7 mouse cellular contexts compared by ENCODE assay signal in the genomic region with DNA sequence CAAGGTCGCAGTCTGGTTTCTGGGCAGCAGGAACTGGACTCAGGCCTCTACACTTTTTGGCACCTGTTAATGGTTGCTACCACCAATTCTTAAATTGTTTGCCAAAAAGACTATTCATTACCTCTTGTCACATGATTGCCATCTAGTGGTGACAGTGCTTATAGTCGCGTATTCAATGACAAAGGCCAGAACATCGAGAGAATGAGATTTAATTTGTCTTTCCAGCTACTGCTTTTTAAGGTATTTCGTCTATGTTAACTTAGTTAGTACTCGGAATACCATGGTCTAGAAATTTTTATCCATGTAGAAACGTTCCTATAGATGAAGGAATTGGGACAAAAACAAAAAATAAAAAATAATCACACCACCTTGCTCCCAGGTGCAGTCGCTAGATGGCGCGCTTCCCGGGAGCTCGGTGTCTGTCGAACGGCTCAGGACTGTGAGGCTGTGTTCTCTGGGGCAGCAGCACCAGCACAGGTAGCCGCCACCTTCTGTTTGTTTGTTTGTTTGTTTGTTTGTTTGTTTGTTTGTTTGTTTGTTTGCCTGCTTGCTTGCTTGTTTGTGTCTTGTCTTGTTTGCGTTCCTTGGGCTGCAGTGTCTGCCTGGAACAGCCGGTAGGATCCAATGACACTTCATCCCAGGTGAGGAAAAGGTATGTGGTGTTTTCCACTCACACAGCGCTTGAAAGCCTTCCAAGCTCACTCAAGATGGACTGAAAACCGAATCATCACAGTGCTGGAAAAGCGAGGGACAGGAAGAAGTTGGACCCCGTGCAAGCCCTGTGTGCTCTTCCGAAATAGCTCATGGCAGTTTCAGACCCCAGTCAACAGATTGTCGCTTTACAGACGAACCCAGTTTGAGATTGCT.
A peak's percentile ranks its signal among the peaks of the same experiment; 100 is the strongest.
DNase-seq lines count a peak whose midpoint lies in the region; ATAC-seq lines count a peak whose summit lies in the region.

No protein-coding gene starts in this region.

- peak; percentile 83 for ATAC-seq in inflammation-experienced regulatory T-cells, adult 6 months
- ATAC-seq in megakaryocyte, adult 5-6 weeks (ENCODE audit: poor library complexity, severe bottlenecking): peak; percentile 85

- DNase-seq in adrenal gland, adult (ENCODE audit: inconsistent age in 2 of 2, low spot score in 1 of 2): peak; percentile 25 to 86
- DNase-seq in cerebellum, postnatal 4 days (ENCODE audit: low spot score in 2 of 2): peak; percentile 54 to 77
- peak; percentile 34 to 83 for DNase-seq in frontal cortex, postnatal 36 days (ENCODE audit: low spot score in 2 of 2)
- peak; percentile 41 to 55 for DNase-seq in left cerebral cortex, adult 8-10 months (ENCODE audit: low spot score in 2 of 2)
- peak; percentile 74 for DNase-seq in right cerebral cortex, postnatal 14 days

Comparison
In these comparisons a context has a peak if more than half of its experiments do, and no peak if none do; other contexts are left out.
1. Peak in every context shown above with its lines: DNase-seq and ATAC-seq.